Mouse (Mus musculus) MEL (cell line): ENCODE results near the gene Ccdc34.

Experiments
- CTCF ChIP-seq, 3 experiments: IDR thresholded peaks in 2 of 3; conservative IDR thresholded peaks in 1 of 3; 2 replicates each; pipeline ENCODE4 v1.5.1; 2011 to 2012; ENCODE audit warnings: low read length in 3 of 3, low read depth in 2 of 3, mild to moderate bottlenecking in 2 of 3, improper control_type of control experiment in 1 of 3, inconsistent platforms in 1 of 3, mixed read lengths in 1 of 3, moderate library complexity in 1 of 3; ENCODE audit not compliant: control insufficient read depth in 1 of 3, insufficient read depth in 1 of 3, poor library complexity in 1 of 3, severe bottlenecking in 1 of 3
- EP300 ChIP-seq, 2 experiments: IDR thresholded peaks; 2 replicates each; pipeline ENCODE4 v1.6.1; 2011; ENCODE audit warnings: improper control_type of control experiment in 2 of 2, low read length in 2 of 2, low read depth in 1 of 2, mild to moderate bottlenecking in 1 of 2
- ETS1 ChIP-seq: IDR thresholded peaks from 2 replicates; pipeline ENCODE4 v1.6.1; 2012; ENCODE audit warnings: low read depth, mild to moderate bottlenecking, inconsistent platforms, low read length, improper control_type of control experiment, moderate library complexity
- GATA1 ChIP-seq: IDR thresholded peaks from 2 replicates; pipeline ENCODE4 v1.6.1; 2011; ENCODE audit warnings: low read depth, low read length, improper control_type of control experiment
- MAFK ChIP-seq: IDR thresholded peaks from 2 replicates; pipeline ENCODE4 v1.6.1; 2011; ENCODE audit warnings: low read depth, mild to moderate bottlenecking, low read length, improper control_type of control experiment, borderline replicate concordance
- POLR2A ChIP-seq, 2 experiments: IDR thresholded peaks; 2 replicates each; pipeline ENCODE4 v1.6.1; 2011 to 2012; ENCODE audit warnings: low read length in 2 of 2, mild to moderate bottlenecking in 2 of 2, control low read depth in 1 of 2, improper control_type of control experiment in 1 of 2, low read depth in 1 of 2, moderate library complexity in 1 of 2; ENCODE audit not compliant: control insufficient read depth in 1 of 2, insufficient read depth in 1 of 2, poor library complexity in 1 of 2
- POLR2AphosphoS2 ChIP-seq: IDR thresholded peaks from 2 replicates; pipeline ENCODE4 v1.6.1; 2011; ENCODE audit warnings: low read length, improper control_type of control experiment
- POLR2AphosphoS5 ChIP-seq: IDR thresholded peaks from 2 replicates; pipeline ENCODE4 v1.6.1; 2012; ENCODE audit warnings: low read depth, borderline replicate concordance, mild to moderate bottlenecking, inconsistent platforms, low read length, moderate library complexity, mixed read lengths
- RCOR1 ChIP-seq: IDR thresholded peaks from 2 replicates; pipeline ENCODE4 v1.6.1; 2012; ENCODE audit warnings: low read depth, mild to moderate bottlenecking, inconsistent platforms, low read length, improper control_type of control experiment
- SIN3A ChIP-seq: IDR thresholded peaks from 2 replicates; pipeline ENCODE4 v1.6.1; 2012; ENCODE audit warnings: low read length, improper control_type of control experiment, inconsistent platforms
- UBTF ChIP-seq: IDR thresholded peaks from 2 replicates; pipeline ENCODE4 v1.6.1; 2012; ENCODE audit warnings: low read depth, mild to moderate bottlenecking, inconsistent platforms, low read length, improper control_type of control experiment, moderate library complexity, borderline replicate concordance; ENCODE audit not compliant: insufficient read depth
- ZKSCAN1 ChIP-seq: IDR thresholded peaks from 2 replicates; pipeline ENCODE4 v1.6.1; 2012; ENCODE audit warnings: low read depth, mild to moderate bottlenecking, inconsistent platforms, low read length, improper control_type of control experiment, moderate library complexity

DNA sequence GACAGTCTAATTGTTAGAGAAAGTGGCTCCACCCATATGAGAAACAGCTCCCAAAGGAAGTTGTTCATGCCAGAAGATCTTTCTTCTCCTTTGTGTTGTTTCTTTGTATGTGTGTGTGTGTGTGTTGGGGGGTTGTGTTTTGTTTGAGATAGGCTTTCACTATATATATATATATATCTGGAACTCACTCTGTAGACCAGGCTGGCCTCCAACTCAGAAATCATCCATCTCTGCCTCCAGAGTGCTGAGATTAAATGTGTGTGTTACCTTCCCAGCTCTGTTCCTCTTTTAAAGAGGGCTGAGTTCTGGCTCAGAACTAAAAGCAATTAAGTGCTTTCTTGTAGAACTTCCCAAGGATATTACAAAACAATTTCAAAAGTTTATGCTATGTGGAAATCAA, 8.2 kb upstream of the Ccdc34 start:
- no peak for TF ChIP-seq ZKSCAN1
- TF ChIP-seq POLR2A (IDR thresholded peaks at IDR 0.05; ENCODE audit: control insufficient read depth in 1 of 2, insufficient read depth in 1 of 2, low read depth in 1 of 2, low read length in 2 of 2, poor library complexity in 1 of 2): no peak
- TF ChIP-seq CTCF (IDR thresholded peaks at IDR 0.05 in 2 of 3, conservative IDR thresholded peaks at IDR 0.05 in 1 of 3; ENCODE audit: control insufficient read depth in 1 of 3, insufficient read depth in 1 of 3, low read depth in 2 of 3, low read length in 3 of 3, poor library complexity in 1 of 3, severe bottlenecking in 1 of 3): no peak
- TF ChIP-seq RCOR1: peak; percentile 97
- TF ChIP-seq UBTF: no peak
- TF ChIP-seq POLR2AphosphoS5: no peak
- TF ChIP-seq MAFK: no peak
- peak; percentile 75 for TF ChIP-seq GATA1
- TF ChIP-seq EP300 (IDR thresholded peaks at IDR 0.05; ENCODE audit: low read depth in 1 of 2, low read length in 2 of 2): peak; percentile 58 to 73
- peak; percentile 51 for TF ChIP-seq ETS1
- no peak for TF ChIP-seq POLR2AphosphoS2
- 0 out of 2 replicates have a peak, but pooled peaks have one; percentile 24 for TF ChIP-seq SIN3A
